Mouse (Mus musculus) splenic B cell, adult 2 months (primary cell): ENCODE data around the gene Wnt7b.

Experiments
- DNase-seq: peaks from one replicate; pipeline ENCODE4 v3.0.0-alpha.2; 2011; ENCODE audit warnings: low read depth, low spot score
- H3K27me3 ChIP-seq: 2 replicates; pipeline ENCODE4 v1.6.1; 2012; ENCODE audit warnings: mild to moderate bottlenecking, low read length, moderate library complexity, mixed read lengths; ENCODE audit not compliant: control insufficient read depth, poor library complexity, insufficient read depth, severe bottlenecking
- H3K36me3 ChIP-seq: 2 replicates; pipeline ENCODE4 v1.6.1; 2012; ENCODE audit warnings: mild to moderate bottlenecking, low read length, moderate library complexity, mixed read lengths; ENCODE audit not compliant: control insufficient read depth, poor library complexity, insufficient read depth, severe bottlenecking

Wnt7b gene

DNA sequence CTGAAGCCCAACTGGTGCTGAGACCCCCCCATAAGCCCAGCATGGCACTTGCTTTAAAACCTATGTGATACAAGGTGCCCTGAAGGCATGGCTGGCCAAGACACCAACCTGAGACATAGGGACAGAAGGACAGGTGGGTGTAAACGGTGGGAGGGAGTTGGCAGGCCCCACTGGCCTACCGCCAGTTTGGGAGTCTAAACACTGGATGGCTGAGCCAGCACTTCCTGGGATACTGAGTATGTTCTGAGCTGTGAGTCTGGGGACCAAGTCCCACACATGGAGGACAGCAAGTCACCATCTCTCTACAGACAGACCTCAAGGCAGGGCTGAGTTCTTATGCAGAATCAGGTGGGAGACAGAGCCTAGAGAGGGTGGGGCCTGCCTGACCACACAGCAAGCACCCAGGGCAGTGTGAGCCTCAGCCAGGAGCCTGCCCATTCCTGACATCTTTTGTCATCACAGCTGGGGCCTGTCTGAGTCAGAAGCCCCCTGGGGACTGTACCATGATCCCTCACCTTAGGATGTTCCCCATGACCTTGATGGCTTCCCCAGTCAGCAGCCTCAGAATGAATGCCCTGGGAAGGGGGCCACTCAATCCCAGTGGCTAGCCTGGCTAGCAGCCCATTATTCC is 13.0 kb downstream of the Wnt7b start:
- H3K36me3 ChIP-seq, result no peaks in the 10 kb centered on the region
- H3K27me3 ChIP-seq, result no peaks in the 10 kb centered on the region
- DNase-seq, result no peak

DNA sequence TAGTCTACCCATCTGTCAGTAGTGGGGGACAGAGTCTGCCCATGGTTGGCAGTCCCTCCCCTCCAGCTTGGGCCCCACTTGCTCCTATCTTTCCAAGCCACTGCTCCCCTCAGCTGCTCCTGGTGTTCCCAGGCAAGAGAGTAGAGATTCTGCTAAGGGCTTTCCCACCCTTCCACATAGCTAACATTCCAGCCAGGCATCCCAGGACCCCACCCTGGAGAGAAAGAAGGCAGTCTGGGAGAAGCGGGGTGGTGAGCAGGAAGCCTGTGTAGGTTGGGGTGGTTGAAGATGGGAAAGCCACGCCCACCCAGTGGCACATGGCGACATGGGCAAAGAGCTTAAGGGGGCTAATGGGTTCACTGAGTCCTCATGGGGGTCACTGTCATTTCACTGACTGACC is 13.9 kb downstream of the Wnt7b start:
- H3K36me3 ChIP-seq, result no peaks in the 10 kb centered on the region
- no peak for DNase-seq

DNA sequence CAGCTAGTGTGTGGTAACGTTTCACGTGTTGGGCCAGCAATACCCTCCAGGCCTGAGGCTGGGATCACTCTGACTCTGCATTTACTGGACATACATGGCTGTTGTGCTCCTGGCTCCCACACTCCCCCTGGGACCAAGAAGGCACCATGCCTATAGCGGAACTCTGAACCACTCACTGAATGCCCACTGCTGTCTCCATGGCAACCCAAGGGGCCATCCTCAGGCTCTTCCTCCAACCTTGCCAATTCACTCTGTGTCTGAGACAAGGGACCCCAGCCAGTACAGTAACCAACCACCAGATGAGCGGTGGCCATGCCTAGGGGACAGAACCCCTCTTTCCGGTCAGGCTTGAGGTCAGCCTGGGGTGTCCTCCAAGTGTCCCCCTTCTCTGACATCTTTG is 17.3 kb downstream of the Wnt7b start:
- Histone ChIP-seq H3K36me3 (no peaks in the 10 kb centered on the region), H3K27me3 (no peaks in the 10 kb centered on the region)
- no peak for DNase-seq

More for the DNA sequence above, 13.9 kb downstream of the Wnt7b start:
- no peaks in the 10 kb centered on the region for H3K27me3 ChIP-seq

DNA sequence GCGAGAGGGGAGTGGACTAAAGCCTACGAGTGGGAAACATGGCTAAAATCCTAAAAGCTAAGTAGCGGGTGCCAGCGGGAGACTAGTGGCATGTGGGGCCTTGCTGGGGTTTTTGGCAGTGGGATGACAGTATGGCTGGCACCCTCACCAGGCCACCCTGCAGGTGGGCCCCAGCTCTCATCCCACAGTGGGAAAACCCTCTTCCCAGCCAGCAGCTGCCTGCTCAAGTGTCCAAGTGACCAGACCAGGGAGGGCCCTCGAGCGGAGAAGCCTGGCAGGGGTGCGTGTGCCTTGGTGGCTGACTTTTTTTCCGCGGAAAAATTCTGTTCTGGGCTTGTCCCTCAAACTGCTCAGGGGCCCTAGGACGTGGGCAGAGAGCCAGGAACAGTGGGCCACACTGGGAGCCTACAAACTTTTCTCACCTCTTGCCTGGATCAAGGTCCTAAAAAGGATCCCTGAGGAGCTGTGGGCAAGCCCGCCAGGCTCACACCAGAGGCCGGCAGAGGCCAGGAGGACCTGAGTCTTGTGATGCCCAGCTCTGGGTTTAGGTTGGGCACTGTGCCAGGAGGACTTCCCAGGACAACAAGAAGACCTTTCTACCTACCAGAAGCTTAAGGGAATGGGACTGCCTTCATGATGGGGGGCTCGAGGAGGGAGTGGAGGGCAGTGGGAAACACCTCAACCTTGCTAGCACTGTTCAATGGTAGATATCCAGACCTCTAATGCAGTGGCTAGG is 18.1 kb downstream of the Wnt7b start:
- no peaks in the 10 kb centered on the region for H3K27me3 ChIP-seq
- H3K36me3 ChIP-seq, result no peaks in the 10 kb centered on the region
- DNase-seq, result no peak

DNA sequence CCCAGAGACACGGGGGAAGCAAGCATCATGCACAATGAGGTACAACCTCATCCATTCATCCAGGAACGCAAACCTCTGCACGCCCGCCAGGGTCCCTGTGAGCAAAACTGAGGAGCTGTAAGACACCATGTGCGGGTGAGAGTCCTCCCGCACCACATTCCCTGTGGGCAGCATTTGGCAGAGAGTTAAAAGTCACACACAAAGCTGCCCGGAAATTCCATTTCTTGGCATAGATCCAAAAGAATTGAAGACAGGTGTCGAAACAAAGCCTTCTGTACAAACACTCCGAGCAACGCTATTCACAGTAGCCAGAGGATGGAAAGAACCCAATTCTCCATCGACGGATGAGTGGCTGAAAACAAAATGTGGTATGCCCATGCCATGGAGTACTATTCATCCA is 20.3 kb downstream of the Wnt7b start:
- H3K36me3 ChIP-seq, result no peaks in the 10 kb centered on the region
- DNase-seq, result no peak
- no peaks in the 10 kb centered on the region for H3K27me3 ChIP-seq

DNA sequence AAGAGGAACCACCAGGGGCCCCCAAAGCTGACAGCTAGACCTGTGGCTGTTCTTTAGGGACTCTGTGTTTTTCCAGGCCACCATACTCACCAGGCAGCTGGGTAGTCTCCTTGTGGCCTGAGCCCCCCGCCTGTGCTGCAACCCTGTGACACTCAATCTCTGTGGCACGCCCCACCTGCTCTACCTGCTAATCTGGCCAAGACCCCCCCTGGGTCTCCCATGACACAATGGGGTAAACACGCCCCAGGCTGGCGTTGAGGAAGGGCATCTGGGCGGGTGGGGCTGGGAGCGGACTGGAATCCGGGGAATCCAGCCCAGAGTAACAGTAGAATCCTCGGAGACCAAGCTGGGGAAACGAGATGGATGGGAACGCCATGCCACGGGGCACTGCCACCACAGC is 21.4 kb downstream of the Wnt7b start:
- H3K27me3 ChIP-seq, result no peaks in the 10 kb centered on the region
- no peaks in the 10 kb centered on the region for H3K36me3 ChIP-seq
- DNase-seq, result no peak

DNA sequence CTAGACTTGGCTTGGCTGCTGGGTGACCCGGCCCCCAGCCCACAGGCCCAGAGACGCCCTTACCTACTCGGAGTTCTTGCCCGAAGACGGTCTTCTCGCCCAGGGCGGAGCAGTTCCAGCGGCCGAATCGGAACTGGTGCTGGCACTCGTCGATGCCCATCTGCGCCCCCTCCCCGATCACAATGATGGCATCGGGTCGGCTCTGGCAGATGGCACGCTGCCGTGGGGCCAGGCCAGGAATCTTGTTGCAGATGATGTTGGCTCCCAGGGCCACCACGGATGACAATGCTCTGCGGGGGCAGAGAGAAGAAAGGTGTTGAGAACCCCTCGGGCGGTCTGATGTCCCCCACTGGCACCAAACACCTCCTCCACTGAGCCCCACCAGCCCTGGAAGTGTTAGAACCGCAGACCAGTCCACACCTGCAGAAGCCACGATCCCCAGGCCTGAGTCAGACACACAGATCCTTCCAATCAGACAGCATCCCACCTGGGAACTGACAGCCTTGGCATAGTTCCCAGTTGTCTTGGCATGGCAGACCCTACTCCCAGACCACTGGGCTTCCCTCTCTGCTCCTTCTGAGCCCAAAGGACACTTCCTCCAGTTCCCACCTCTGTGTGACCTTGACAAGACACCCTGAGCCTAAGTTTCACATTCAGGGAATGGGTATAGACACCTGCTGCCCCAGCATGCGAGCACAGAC is 23.3 kb downstream of the Wnt7b start:
- Histone ChIP-seq H3K27me3 (no peaks in the 10 kb centered on the region), H3K36me3 (no peaks in the 10 kb centered on the region)
- DNase-seq, result no peak

DNA sequence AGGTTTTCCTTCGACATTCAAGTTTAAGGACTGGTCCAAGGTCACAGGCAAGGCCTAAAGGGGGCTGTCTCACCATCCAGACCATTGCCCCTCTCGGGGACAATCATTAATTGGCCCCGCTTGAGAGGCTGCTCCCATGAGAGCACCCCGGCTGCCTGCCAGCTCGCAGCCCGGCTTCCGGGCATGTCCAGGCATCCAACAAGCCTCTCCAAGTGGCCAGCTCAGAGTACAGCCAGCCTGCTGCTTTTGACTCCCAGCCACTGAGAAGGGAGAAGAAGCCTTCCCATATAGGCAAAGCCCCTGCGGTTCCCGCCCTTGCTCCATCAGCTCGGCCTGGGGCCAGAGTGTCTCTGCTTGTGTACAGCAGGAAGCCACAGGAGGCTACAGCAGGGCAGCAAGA is 26.5 kb downstream of the Wnt7b start:
- no peaks in the 10 kb centered on the region for H3K27me3 ChIP-seq
- DNase-seq, result no peak
- H3K36me3 ChIP-seq, result no peaks in the 10 kb centered on the region

DNA sequence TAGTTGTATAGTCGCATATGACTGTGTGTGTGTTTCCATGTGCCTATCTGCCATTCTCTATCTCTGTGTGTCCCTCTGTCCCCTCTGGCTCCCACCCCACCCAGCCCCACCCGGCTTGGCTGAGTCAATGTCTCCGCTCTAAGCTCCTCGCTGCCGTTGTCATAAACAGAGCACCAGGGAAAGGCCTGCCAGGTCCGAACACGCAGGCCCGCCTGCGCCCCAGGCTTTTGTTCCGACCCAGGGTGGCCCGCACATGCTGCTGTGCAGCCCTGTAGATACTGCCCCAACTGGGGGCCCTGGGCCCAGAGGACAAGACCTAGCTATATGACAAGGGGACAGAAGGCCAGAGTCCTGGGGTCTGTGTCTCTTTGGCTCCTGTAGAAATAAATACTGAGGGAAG is 28.9 kb downstream of the Wnt7b start:
- H3K36me3 ChIP-seq, result no peaks in the 10 kb centered on the region
- no peaks in the 10 kb centered on the region for H3K27me3 ChIP-seq
- DNase-seq, result no peak

DNA sequence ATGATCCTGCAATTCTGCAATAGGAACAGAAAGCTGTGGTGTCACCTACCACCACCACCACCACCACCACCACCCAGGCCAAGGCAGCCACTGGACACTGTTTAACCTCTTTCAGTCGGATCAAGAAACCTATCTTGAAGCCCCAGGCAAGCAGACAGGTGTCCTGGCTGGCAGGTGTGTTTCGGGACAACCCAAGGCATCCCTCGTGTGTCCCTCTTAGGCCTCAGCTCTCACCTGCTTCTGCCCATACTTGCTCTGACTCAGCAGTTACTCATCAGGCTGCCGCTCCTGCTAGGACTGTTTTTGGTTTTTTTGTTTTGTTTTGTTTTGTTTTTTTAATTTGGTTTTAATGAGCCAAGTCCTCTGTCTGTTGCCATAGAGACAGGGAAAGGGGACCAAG is 35.8 kb downstream of the Wnt7b start:
- no peak for DNase-seq
- Histone ChIP-seq H3K36me3 (no peaks in the 10 kb centered on the region), H3K27me3 (no peaks in the 10 kb centered on the region)

DNA sequence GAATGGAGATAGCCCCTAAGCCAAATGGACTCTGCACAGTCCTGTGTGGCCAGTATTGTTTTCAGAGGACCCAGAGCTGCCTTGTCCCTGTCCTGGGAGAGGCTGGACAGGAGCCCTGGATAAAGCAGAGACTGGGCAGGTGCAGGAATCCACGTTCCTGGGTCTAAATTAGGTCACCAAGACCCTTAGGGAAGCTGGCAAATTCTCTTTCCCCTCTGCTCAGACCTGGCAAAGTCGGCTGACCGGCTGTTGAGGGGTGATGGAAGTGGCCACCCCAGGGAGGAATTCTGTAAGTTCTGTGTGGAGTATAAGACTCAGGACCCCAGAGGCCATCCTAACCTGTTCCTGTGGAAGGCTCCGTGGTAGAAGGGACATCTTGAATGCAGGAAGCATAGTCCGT is 36.9 kb downstream of the Wnt7b start:
- DNase-seq, result no peak
- H3K27me3 ChIP-seq, result no peaks in the 10 kb centered on the region
- H3K36me3 ChIP-seq, result no peaks in the 10 kb centered on the region

DNA sequence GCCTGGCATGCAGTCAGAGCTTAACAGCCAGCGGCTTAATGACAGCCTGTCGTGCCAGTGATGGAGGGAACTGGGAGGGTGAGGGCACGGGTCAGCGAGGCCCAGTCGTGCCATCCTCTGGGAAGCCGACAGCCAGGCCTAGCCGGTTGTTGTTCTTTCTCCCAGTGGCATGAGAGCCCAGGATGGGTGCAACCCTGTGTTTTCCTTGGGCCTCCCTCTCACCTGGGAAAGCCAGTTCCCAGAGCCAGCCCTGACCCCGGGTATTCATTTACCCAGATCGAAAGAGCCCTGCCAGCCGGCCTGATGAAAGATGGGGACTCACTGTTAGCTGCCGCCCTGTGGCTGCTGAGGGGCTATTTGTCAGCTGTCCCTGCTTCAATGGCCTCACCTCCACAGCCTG is 44.1 kb downstream of the Wnt7b start:
- DNase-seq, result no peak
- Histone ChIP-seq H3K36me3 (no peaks in the 10 kb centered on the region), H3K27me3 (no peaks in the 10 kb centered on the region)

DNA sequence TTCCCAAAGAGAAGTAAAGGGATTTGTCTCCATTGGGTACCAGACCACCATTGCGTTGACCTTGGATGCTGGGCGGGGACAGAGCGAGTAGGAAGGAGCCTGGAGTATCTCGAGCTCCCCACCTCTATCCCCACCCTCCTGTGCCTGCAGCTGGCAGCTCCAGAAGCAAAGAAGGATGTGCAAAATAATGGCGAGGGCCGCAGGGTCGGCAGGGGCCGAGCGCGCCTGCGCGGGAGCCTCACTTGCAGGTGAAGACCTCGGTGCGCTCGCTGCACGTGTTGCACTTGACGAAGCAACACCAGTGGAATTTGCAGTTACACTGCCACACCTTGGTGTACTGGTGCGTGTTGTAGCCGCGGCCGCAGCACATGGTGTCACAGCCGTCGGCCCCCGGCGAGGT is 45.1 kb downstream of the Wnt7b start:
- no peaks in the 10 kb centered on the region for H3K36me3 ChIP-seq
- no peak for DNase-seq
- H3K27me3 ChIP-seq, result no peaks in the 10 kb centered on the region

DNA sequence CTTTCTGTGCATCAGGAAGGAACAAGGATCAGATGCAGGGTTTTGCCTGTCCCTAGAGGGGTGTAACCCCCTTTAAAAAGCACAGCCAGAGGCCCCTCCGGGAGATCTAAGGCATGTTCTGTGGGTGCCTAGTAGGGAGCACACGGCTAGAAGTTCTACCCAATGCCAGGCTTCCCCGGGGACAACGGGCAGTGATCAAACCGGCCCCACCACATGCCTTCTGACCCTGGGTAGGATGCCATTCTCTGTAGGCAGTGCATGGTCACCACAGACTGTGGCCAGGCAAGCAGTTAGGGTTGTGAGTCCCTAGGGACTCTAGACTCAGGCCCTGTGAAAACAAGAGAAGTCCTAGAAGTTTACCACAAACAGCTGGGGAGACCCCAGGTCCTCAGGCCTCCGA is 47.6 kb downstream of the Wnt7b start:
- DNase-seq, result no peak
- H3K27me3 ChIP-seq, result no peaks in the 10 kb centered on the region

DNA sequence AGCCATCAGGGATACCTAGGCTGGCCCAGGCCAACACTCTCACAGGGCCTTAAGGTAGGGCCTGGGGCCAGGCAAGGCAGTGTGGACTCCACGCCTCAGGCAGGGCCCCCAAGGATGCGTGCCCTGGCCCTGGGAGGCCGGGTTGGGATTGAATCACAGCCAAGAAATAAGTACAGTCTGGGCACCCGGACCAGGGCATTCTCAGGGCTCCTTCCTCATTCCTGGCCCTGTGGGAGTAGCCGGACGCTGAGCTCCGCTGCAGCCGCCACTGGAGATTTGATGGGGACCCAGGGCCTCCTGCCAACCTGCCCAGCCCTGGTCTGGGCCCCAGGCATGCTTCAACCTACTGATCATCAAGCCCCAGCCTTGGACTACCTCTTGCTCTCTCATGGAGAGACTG is 48.1 kb downstream of the Wnt7b start:
- Histone ChIP-seq H3K27me3 (no peaks in the 10 kb centered on the region), H3K36me3 (no peaks in the 10 kb centered on the region)
- no peak for DNase-seq

More for the DNA sequence above, 47.6 kb downstream of the Wnt7b start:
- no peaks in the 10 kb centered on the region for H3K36me3 ChIP-seq
